Mouse (Mus musculus): ENCODE results near the gene Pcgf3. TPM values are rescaled to one million over a fixed set of nuclear protein-coding genes. Genes with fewer than 3 reads are reported as not detected.

Gene Pcgf3
- polyA plus RNA-seq, 1 experiment = 19.8 TPM

- DNase-seq = no peak
- Histone ChIP-seq H3K36me3 (ENCODE audit: control insufficient read depth, insufficient read depth, low read length) (no peaks in the 10 kb centered on the region), H3K27ac (ENCODE audit: control insufficient read depth, insufficient read depth, low read length) (no peak overlapping the region), H3K4me1 (replicated peaks; ENCODE audit: control insufficient read depth, insufficient read depth, low read length) (no peaks in the 10 kb centered on the region), H3K27me3 (ENCODE audit: control insufficient read depth, insufficient read depth, low read length) (no peaks in the 10 kb centered on the region), H3K4me3 (ENCODE audit: control insufficient read depth, insufficient read depth, low read length) (no peak overlapping the region)
- 97% methylated on average over 2 of the region's 2 CpGs for WGBS
- TF ChIP-seq POLR2A (IDR thresholded peaks at IDR 0.05; ENCODE audit: control insufficient read depth, extremely low read depth, insufficient read depth, low read length, poor library complexity) (no peak), CTCF (IDR thresholded peaks at IDR 0.05; ENCODE audit: borderline replicate concordance, control insufficient read depth, extremely low read depth, insufficient read depth, low read length, poor library complexity) (no peak)
Measured at GRCm38 (mm10) chr5:108534188-108534587, 73.2 kb downstream of the Pcgf3 start.

GRCm38 (mm10) chr5:108543516-108544291 is 82.7 kb downstream of the Pcgf3 start:
- no peak for TF ChIP-seq POLR2A (IDR thresholded peaks at IDR 0.05; ENCODE audit: control insufficient read depth, extremely low read depth, insufficient read depth, low read length, poor library complexity)
- no peak for TF ChIP-seq CTCF (IDR thresholded peaks at IDR 0.05; ENCODE audit: borderline replicate concordance, control insufficient read depth, extremely low read depth, insufficient read depth, low read length, poor library complexity)

GRCm38 (mm10) chr5:108547636-108548035 is 86.6 kb downstream of the Pcgf3 start:
- 89% methylated on average over 5 of the region's 5 CpGs for WGBS
- Histone ChIP-seq H3K27ac (ENCODE audit: control insufficient read depth, insufficient read depth, low read length) (no peak overlapping the region), H3K4me1 (replicated peaks; ENCODE audit: control insufficient read depth, insufficient read depth, low read length) (no peaks in the 10 kb centered on the region), H3K27me3 (ENCODE audit: control insufficient read depth, insufficient read depth, low read length) (peaks cover 13% of the 10 kb centered on the region), H3K36me3 (ENCODE audit: control insufficient read depth, insufficient read depth, low read length) (no peaks in the 10 kb centered on the region), H3K4me3 (ENCODE audit: control insufficient read depth, insufficient read depth, low read length) (no peak overlapping the region)
- no peak for TF ChIP-seq CTCF (IDR thresholded peaks at IDR 0.05; ENCODE audit: borderline replicate concordance, control insufficient read depth, extremely low read depth, insufficient read depth, low read length, poor library complexity)
- no peak for TF ChIP-seq POLR2A (IDR thresholded peaks at IDR 0.05; ENCODE audit: control insufficient read depth, extremely low read depth, insufficient read depth, low read length, poor library complexity)
- DNase-seq = no peak

More at GRCm38 (mm10) chr5:108543516-108544291, 82.7 kb downstream of the Pcgf3 start:
- H3K4me3 ChIP-seq (ENCODE audit: control insufficient read depth, insufficient read depth, low read length) = no peak overlapping the region
- H3K27me3 ChIP-seq (ENCODE audit: control insufficient read depth, insufficient read depth, low read length) = no peaks in the 10 kb centered on the region
- H3K27ac ChIP-seq (ENCODE audit: control insufficient read depth, insufficient read depth, low read length) = no peak overlapping the region
- 66% methylated on average over 7 of the region's 7 CpGs for WGBS
- DNase-seq = no peak
- no peaks in the 10 kb centered on the region for H3K4me1 ChIP-seq (replicated peaks; ENCODE audit: control insufficient read depth, insufficient read depth, low read length)
- H3K36me3 ChIP-seq (ENCODE audit: control insufficient read depth, insufficient read depth, low read length) = no peaks in the 10 kb centered on the region

- Histone ChIP-seq H3K4me3 (ENCODE audit: control insufficient read depth, insufficient read depth, low read length) (no peak overlapping the region), H3K27me3 (ENCODE audit: control insufficient read depth, insufficient read depth, low read length) (peaks cover 13% of the 10 kb centered on the region), H3K4me1 (replicated peaks; ENCODE audit: control insufficient read depth, insufficient read depth, low read length) (no peaks in the 10 kb centered on the region), H3K27ac (ENCODE audit: control insufficient read depth, insufficient read depth, low read length) (no peak overlapping the region), H3K36me3 (ENCODE audit: control insufficient read depth, insufficient read depth, low read length) (no peaks in the 10 kb centered on the region)
- no peak for TF ChIP-seq CTCF (IDR thresholded peaks at IDR 0.05; ENCODE audit: borderline replicate concordance, control insufficient read depth, extremely low read depth, insufficient read depth, low read length, poor library complexity)
- TF ChIP-seq POLR2A (IDR thresholded peaks at IDR 0.05; ENCODE audit: control insufficient read depth, extremely low read depth, insufficient read depth, low read length, poor library complexity) = no peak
- DNase-seq = no peak
- WGBS = 26% methylated on average over 7 of the region's 7 CpGs
Measured at GRCm38 (mm10) chr5:108549137-108549488, 88.1 kb downstream of the Pcgf3 start.

- TF ChIP-seq POLR2A (IDR thresholded peaks at IDR 0.05; ENCODE audit: control insufficient read depth, extremely low read depth, insufficient read depth, low read length, poor library complexity) = no peak
- TF ChIP-seq CTCF (IDR thresholded peaks at IDR 0.05; ENCODE audit: borderline replicate concordance, control insufficient read depth, extremely low read depth, insufficient read depth, low read length, poor library complexity) = no peak
- no peak within 1 kb of the TSS for H3K27ac ChIP-seq (ENCODE audit: control insufficient read depth, insufficient read depth, low read length)
- H3K27me3 ChIP-seq (ENCODE audit: control insufficient read depth, insufficient read depth, low read length) = peaks cover 13% of the 10 kb centered on the region
- WGBS = 4% methylated on average over 54 of the region's 56 CpGs
- no peaks in the 10 kb centered on the region for H3K36me3 ChIP-seq (ENCODE audit: control insufficient read depth, insufficient read depth, low read length)
- no peak within 1 kb of the TSS for H3K4me3 ChIP-seq (ENCODE audit: control insufficient read depth, insufficient read depth, low read length)
- H3K4me1 ChIP-seq (replicated peaks; ENCODE audit: control insufficient read depth, insufficient read depth, low read length) = no peaks in the 10 kb centered on the region
- DNase-seq = peak; percentile 11
Measured at GRCm38 (mm10) chr5:108549489-108550206, 88.6 kb downstream of the Pcgf3 start, which contains the start of gene Cplx1. Cplx1 (minus strand) TSS chr5:108550024.

- H3K36me3 ChIP-seq (ENCODE audit: control insufficient read depth, insufficient read depth, low read length) = no peaks in the 10 kb centered on the region
- no peak overlapping the region for H3K4me3 ChIP-seq (ENCODE audit: control insufficient read depth, insufficient read depth, low read length)
- no peak overlapping the region for H3K27ac ChIP-seq (ENCODE audit: control insufficient read depth, insufficient read depth, low read length)
- H3K4me1 ChIP-seq (replicated peaks; ENCODE audit: control insufficient read depth, insufficient read depth, low read length) = no peaks in the 10 kb centered on the region
- WGBS = 16% methylated on average over 16 of the region's 16 CpGs
- no peak for DNase-seq
- H3K27me3 ChIP-seq (ENCODE audit: control insufficient read depth, insufficient read depth, low read length) = peaks cover 13% of the 10 kb centered on the region
- TF ChIP-seq POLR2A (IDR thresholded peaks at IDR 0.05; ENCODE audit: control insufficient read depth, extremely low read depth, insufficient read depth, low read length, poor library complexity) (no peak), CTCF (IDR thresholded peaks at IDR 0.05; ENCODE audit: borderline replicate concordance, control insufficient read depth, extremely low read depth, insufficient read depth, low read length, poor library complexity) (no peak)
Measured at GRCm38 (mm10) chr5:108550207-108550594, 89.2 kb downstream of the Pcgf3 start.

Data from thymus, adult 2 months (tissue).